Mouse (Mus musculus) olfactory bulb, adult 2 months (tissue): ENCODE results near the gene Lhfpl1. TPM values are rescaled to one million over a fixed set of nuclear protein-coding genes. Genes with fewer than 3 reads are reported as not detected.

Experiments
- H3K27ac ChIP-seq: fragments of 200-500 bp; 2 replicates; pipeline ENCODE4 v1.5.1; 2012; ENCODE audit warnings: low read depth, low read length; ENCODE audit not compliant: insufficient read depth
- H3K4me1 ChIP-seq: fragments of 200-500 bp; 2 replicates; pipeline ENCODE4 v1.6.1; 2012; ENCODE audit warnings: low read length; ENCODE audit not compliant: control insufficient read depth, insufficient read depth
- H3K4me3 ChIP-seq: fragments of 200-500 bp; 2 replicates; pipeline ENCODE4 v1.5.1; 2012; ENCODE audit warnings: mild to moderate bottlenecking, low read depth, low read length, moderate library complexity; ENCODE audit not compliant: insufficient read depth
- CTCF ChIP-seq: fragments of 200-500 bp; IDR thresholded peaks from 2 replicates; pipeline ENCODE4 v1.5.1; 2012; ENCODE audit warnings: low read depth, mild to moderate bottlenecking, low read length, moderate library complexity; ENCODE audit not compliant: insufficient read depth
- POLR2A ChIP-seq: fragments of 200-500 bp; IDR thresholded peaks from 2 replicates; pipeline ENCODE4 v1.6.1; 2012; ENCODE audit warnings: mild to moderate bottlenecking, low read depth, low read length, moderate library complexity; ENCODE audit not compliant: insufficient read depth
- WGBS: fragments of 180-500 bp; shearing (Covaris S2); methylation state at CpG from one replicate; pipeline ENCODE4 v1.1.7; 2018; 5-methylcytosine and 5-hydroxymethylcytosine counted together
- polyA plus RNA-seq: library from polyadenylated mRNA; stranded (reverse); fragments of >200 nt; gene quantifications from 2 replicates; pipeline ENCODE4 v1.2.4, GENCODE M21; 2012; ENCODE audit warnings: low replicate concordance; ENCODE audit not compliant: missing spikeins, insufficient read depth, insufficient read length

Gene Lhfpl1
- polyA plus RNA-seq, 1 experiment, result not detected

- WGBS, result 56% methylated on average over 5 of the region's 5 CpGs
Measured at GRCm38 (mm10) chrX:145261803-145262202, 87.1 kb downstream of the Lhfpl1 start.

More at GRCm38 (mm10) chrX:145261803-145262202, 87.1 kb downstream of the Lhfpl1 start:
- H3K4me3 ChIP-seq, result no peak overlapping the region
- no peaks in the 10 kb centered on the region for H3K4me1 ChIP-seq
- no peak for TF ChIP-seq POLR2A
- no peak for TF ChIP-seq CTCF
- no peak overlapping the region for H3K27ac ChIP-seq

Other genes with a start within 250 kb of the Lhfpl1 start
- gene Amot, start 156.1 kb upstream of the Lhfpl1 start, polyA plus RNA-seq, result not detected in 2 replicates